Mouse (Mus musculus): ENCODE results near the gene Slc44a3. TPM values are rescaled to one million over a fixed set of nuclear protein-coding genes. Genes with fewer than 3 reads are reported as not detected.

The Slc44a3 gene
- polyA plus RNA-seq, 1 experiment from 2014 or later, result 2.4 TPM

DNA sequence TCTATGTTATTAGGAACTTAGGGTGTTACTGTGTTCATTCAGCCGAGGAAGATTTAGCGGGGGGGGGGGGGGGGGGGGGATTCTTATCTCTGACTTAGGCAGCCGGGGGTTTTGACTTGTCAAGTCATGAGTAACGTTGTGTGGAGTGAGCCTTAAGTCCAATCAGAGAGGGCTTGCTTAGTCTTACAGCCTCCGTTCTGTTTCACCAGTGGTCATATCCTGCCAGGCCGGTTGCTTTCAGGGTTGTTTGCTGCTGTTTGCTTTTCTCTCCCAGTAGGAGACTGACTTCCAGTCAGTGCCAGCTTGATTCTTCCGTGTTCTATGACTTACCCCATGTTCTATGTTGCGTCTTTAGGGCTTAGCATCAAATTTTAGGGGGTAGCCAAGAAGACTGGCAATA, 85.8 kb downstream of the Slc44a3 start:
- 71% methylated on average over 8 of the region's 8 CpGs for WGBS
- H3K27me3 ChIP-seq, result no peaks in the 10 kb centered on the region

DNA sequence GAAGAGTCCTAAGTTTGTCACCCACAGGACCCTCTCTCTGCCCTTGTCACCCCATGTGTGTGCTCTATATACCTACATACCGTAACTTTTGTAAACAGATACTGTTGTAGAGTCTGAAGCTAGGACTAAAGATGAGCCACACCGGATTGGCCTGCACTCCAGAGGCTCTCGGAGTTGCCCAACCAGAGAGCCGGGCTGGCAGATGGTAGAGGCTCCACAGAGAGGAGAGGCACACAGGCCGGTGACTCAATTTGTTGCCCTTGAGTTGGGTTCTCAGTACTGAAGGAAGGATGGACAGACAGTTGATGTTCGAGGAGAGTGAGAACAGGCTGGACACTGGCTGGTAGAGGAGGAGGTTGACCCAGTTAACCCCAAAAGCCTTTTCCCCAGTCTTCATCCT, 87.8 kb downstream of the Slc44a3 start:
- no peak overlapping the region for H3K4me2 ChIP-seq
- no peak overlapping the region for H3K4me3 ChIP-seq
- H3K36me3 ChIP-seq, result peaks cover 30% of the 10 kb centered on the region
- no peaks in the 10 kb centered on the region for H3K27me3 ChIP-seq
- 90% methylated on average over 6 of the region's 6 CpGs for WGBS
- H3K4me1 ChIP-seq, result peaks cover 38% of the 10 kb centered on the region
- ATAC-seq (ENCODE audit: insufficient number of reproducible peaks, low FRiP score, low TSS enrichment, low read depth), result no peak
- H3K9me3 ChIP-seq, result no peaks in the 10 kb centered on the region
- no peak overlapping the region for H3K27ac ChIP-seq
- H3K9ac ChIP-seq, result no peak overlapping the region

More for the DNA sequence above, 85.8 kb downstream of the Slc44a3 start:
- Histone ChIP-seq H3K9me3 (no peaks in the 10 kb centered on the region), H3K4me1 (peaks cover 23% of the 10 kb centered on the region), H3K4me2 (no peak overlapping the region), H3K36me3 (peaks cover 42% of the 10 kb centered on the region), H3K9ac (no peak overlapping the region), H3K4me3 (no peak overlapping the region), H3K27ac (no peak overlapping the region)
- no peak for ATAC-seq (ENCODE audit: insufficient number of reproducible peaks, low FRiP score, low TSS enrichment, low read depth)

DNA sequence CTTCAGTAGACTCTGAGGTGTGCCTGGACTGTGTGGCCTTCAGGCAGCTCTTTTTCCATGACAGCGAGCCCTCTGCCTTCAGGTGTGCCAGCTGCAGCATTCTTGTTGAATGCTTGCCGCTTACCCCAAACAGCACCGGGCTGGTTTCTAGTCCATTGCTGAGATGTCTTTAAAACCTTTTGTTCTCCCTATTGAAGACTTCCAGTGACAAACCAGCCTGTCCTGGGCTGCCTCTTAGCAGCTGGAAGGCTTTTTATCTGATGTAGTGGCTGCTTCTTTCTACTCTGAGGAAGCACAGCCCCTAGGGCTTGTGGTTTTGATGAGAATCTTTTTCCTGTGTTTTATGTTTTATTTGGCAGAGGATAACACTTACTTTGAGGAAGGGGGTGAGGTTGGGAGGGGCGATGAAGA, 88.3 kb downstream of the Slc44a3 start:
- Histone ChIP-seq H3K4me2 (no peak overlapping the region), H3K4me1 (peaks cover 42% of the 10 kb centered on the region), H3K36me3 (peaks cover 30% of the 10 kb centered on the region), H3K4me3 (no peak overlapping the region), H3K9ac (no peak overlapping the region), H3K27ac (no peak overlapping the region), H3K9me3 (no peaks in the 10 kb centered on the region), H3K27me3 (no peaks in the 10 kb centered on the region)
- no peak for ATAC-seq (ENCODE audit: insufficient number of reproducible peaks, low FRiP score, low TSS enrichment, low read depth)
- 75% methylated on average over 4 of the region's 4 CpGs for WGBS

DNA sequence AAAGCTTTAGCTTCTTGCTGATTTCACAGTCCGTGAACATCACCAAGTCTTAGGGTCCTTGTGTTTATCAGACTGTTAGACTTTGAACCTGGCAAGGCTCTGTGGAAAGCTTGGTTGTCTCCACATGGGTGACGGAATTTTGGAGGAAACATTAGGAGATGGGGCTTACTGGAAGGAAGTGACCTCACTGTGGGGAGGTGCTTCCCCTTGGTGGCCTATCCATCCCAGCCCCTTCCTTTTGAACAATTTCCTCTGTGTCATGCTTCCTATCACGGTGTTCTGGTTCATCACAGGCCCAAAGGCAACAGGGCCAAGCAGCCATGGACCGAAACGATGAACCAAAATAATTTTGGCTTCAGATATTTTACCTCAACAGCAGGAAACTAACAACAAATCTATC, 89.9 kb downstream of the Slc44a3 start:
- H3K27ac ChIP-seq, result no peak overlapping the region
- H3K4me2 ChIP-seq, result no peak overlapping the region
- 85% methylated on average over 5 of the region's 5 CpGs for WGBS
- no peak overlapping the region for H3K9ac ChIP-seq
- H3K27me3 ChIP-seq, result no peaks in the 10 kb centered on the region
- ATAC-seq (ENCODE audit: insufficient number of reproducible peaks, low FRiP score, low TSS enrichment, low read depth), result no peak
- H3K4me1 ChIP-seq, result peaks cover 46% of the 10 kb centered on the region
- H3K4me3 ChIP-seq, result no peak overlapping the region
- no peaks in the 10 kb centered on the region for H3K9me3 ChIP-seq
- H3K36me3 ChIP-seq, result peaks cover 31% of the 10 kb centered on the region

DNA sequence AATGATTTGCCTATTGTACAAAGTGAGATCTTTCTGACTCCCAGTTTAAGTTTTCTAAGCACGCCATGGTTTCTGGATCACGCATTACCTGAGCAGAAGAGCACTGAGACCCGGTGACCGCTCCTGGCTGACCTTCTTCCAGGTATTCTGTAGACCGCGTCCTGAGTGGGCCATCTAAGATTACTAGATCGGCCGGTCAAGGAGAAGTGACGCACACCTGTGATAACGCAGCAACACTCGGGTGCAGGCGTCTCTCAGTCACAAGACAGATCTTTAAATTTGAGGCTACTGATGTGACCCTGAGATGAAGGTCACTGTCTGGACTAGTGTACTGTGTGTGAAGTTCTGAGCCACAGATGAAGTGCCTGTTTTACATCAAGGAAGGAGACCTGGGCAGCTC, 90.7 kb downstream of the Slc44a3 start:
- WGBS, result 94% methylated on average over 12 of the region's 12 CpGs
- peaks cover 51% of the 10 kb centered on the region for H3K4me1 ChIP-seq
- ATAC-seq (ENCODE audit: insufficient number of reproducible peaks, low FRiP score, low TSS enrichment, low read depth), result no peak

DNA sequence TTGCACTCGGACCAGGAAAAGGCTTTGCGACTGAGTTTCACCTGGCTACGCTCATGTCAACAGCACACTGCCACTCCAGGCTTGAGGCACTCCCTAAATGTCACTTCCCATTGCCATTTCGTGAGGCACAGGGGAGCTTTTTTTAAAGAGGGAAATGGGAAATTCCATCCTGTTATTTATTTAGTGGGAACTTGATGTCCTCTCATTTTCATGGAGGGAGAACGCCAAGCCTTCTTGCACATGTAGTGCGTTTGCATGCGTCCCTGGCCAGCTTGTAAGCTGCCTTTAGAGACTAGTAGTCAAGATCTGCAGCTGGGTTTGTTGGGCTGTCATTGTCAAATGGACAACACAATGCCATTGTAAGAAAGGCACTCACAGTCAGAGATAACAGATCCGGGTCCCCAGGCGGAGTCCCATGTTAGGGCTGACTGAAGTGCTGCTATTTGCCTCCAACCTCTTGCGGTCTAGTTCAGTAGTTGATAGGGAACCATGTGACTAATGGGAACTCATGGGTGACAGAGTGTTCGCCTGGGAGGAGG, 92.5 kb downstream of the Slc44a3 start:
- Histone ChIP-seq H3K27ac (peak overlapping the region; percentile 43; the same call in 1 of the 2 replicates), H3K4me3 (no peak overlapping the region), H3K36me3 (peaks cover 24% of the 10 kb centered on the region), H3K9me3 (no peaks in the 10 kb centered on the region), H3K27me3 (no peaks in the 10 kb centered on the region), H3K4me2 (no peak overlapping the region), H3K4me1 (peaks cover 61% of the 10 kb centered on the region), H3K9ac (no peak overlapping the region)
- ATAC-seq (ENCODE audit: insufficient number of reproducible peaks, low FRiP score, low TSS enrichment, low read depth), result no peak
- 63% methylated on average over 11 of the region's 11 CpGs for WGBS

More for the DNA sequence above, 90.7 kb downstream of the Slc44a3 start:
- Histone ChIP-seq H3K4me2 (no peak overlapping the region), H3K27me3 (no peaks in the 10 kb centered on the region), H3K36me3 (peaks cover 31% of the 10 kb centered on the region), H3K4me3 (no peak overlapping the region), H3K9me3 (no peaks in the 10 kb centered on the region), H3K27ac (no peak overlapping the region), H3K9ac (no peak overlapping the region)

DNA sequence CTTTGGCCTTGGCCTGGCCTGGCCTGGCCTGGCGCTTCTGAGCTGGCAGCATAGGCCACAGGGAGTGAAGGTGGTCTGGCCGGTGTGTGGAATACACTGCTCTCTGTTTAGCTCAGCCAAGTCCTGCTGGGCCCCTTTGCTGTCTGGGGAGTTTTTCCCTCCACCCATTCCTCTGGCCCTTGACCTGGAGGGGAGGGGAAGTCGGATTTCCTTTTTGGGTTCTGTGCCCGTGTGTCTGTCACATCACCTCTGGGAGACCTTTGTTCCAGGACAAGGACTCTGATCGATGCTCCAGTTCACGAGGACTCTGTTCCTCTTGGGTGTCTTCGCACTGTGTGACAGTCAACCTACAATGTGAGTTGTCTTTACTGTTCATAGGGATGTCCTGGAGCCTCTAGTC, 94.2 kb downstream of the Slc44a3 start:
- no peak for ATAC-seq (ENCODE audit: insufficient number of reproducible peaks, low FRiP score, low TSS enrichment, low read depth)
- no peaks in the 10 kb centered on the region for H3K27me3 ChIP-seq
- H3K9me3 ChIP-seq, result no peaks in the 10 kb centered on the region
- H3K4me1 ChIP-seq, result peaks cover 71% of the 10 kb centered on the region
- WGBS, result 72% methylated on average over 7 of the region's 7 CpGs
- H3K4me2 ChIP-seq, result no peak overlapping the region
- no peak overlapping the region for H3K9ac ChIP-seq
- H3K36me3 ChIP-seq, result peaks cover 19% of the 10 kb centered on the region
- peak overlapping the region; percentile 34; the same call in 1 of the 2 replicates for H3K27ac ChIP-seq
- H3K4me3 ChIP-seq, result no peak overlapping the region

DNA sequence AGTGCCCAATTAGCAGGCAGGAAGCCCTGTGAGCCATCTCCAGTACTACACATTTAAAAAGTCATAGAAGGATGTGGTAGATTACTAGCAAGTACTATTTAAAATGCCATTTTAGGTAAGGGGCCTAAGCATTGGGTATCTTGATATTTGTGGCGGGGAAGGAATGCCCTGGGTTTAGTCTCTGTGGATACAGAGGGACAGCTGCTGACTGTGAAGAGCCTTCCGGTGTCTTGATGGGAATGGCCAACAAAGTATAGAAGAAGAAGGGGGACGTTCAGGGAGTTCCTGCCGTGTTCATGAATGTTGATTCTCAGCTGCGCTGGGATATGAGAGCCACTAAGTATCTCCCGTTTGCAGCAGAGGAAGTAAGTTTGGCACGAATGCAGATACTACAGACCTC, 95.1 kb downstream of the Slc44a3 start:
- WGBS, result 74% methylated on average over 7 of the region's 7 CpGs
- H3K36me3 ChIP-seq, result peaks cover 10% of the 10 kb centered on the region
- H3K4me2 ChIP-seq, result no peak overlapping the region
- H3K9me3 ChIP-seq, result no peaks in the 10 kb centered on the region
- peaks cover 78% of the 10 kb centered on the region for H3K4me1 ChIP-seq
- no peak overlapping the region for H3K4me3 ChIP-seq
- H3K27me3 ChIP-seq, result no peaks in the 10 kb centered on the region
- H3K27ac ChIP-seq, result peak overlapping the region; percentile 43; the same call in 1 of the 2 replicates
- ATAC-seq (ENCODE audit: insufficient number of reproducible peaks, low FRiP score, low TSS enrichment, low read depth), result no peak
- H3K9ac ChIP-seq, result no peak overlapping the region

DNA sequence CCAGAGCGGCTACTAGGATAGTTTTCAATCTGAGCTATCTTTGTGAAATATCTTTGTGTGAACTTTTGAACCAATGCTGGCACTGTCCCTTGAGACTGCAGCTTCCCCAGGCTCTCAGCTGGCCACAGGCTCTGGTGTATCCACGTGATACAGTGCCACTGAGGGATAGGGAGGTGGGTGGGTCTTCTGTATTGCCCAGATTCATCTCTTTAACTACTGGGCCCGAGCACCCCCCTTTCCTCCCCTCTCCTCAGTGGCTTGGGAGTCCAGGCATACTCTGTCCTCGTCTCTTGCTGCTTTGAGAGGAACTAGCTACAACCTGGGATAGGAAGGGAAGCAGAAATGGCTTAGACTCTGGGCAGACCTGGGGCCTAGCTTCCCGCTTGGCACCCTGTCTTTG, 96.9 kb downstream of the Slc44a3 start:
- WGBS, result 69% methylated on average over 5 of the region's 5 CpGs
- H3K4me1 ChIP-seq, result peaks cover 82% of the 10 kb centered on the region
- no peaks in the 10 kb centered on the region for H3K9me3 ChIP-seq
- no peak overlapping the region for H3K4me2 ChIP-seq
- H3K27me3 ChIP-seq, result no peaks in the 10 kb centered on the region
- ATAC-seq (ENCODE audit: insufficient number of reproducible peaks, low FRiP score, low TSS enrichment, low read depth), result no peak
- H3K36me3 ChIP-seq, result 0 out of 2 replicates have a peak, but pooled peaks cover 4% of the 10 kb centered on the region
- H3K4me3 ChIP-seq, result no peak overlapping the region
- H3K9ac ChIP-seq, result no peak overlapping the region
- H3K27ac ChIP-seq, result peak overlapping the region; percentile 90

DNA sequence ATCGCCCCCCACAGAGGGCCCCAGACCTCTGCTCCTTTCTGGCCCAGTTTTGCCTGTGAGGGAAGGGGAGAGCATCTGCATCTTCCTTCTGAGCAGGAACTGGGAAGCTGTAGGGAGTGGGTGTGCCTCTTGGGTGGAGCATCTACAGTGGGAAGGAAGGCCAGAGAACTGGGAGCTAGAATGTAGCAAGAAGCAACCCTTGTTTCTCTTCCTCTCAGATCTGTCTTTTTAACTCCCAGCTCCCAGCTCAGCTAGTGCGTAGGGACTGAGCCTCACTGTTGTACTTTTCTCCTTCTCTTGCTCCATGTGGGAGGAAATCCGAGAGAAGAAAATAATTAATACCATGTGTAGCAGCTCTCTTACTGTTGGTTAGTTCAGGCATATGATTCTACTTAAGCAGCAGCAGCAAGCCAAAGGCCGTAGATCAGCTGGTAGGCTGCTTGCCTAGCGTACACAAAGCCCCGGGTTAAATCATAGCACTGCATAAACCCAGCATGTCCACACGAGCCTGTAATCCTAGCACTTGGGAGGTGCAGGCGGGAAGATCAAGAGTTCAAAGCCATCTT, 98.2 kb downstream of the Slc44a3 start:
- 10% methylated on average over 8 of the region's 8 CpGs for WGBS
- Histone ChIP-seq H3K27ac (peak overlapping the region; percentile 90), H3K36me3 (0 out of 2 replicates have a peak, but pooled peaks cover 4% of the 10 kb centered on the region), H3K4me1 (peaks cover 81% of the 10 kb centered on the region), H3K9ac (no peak overlapping the region), H3K4me3 (0 out of 2 replicates have a peak overlapping the region, but pooled peaks have one; percentile 8), H3K27me3 (no peaks in the 10 kb centered on the region), H3K9me3 (no peaks in the 10 kb centered on the region), H3K4me2 (peak overlapping the region; percentile 41)
- ATAC-seq (ENCODE audit: insufficient number of reproducible peaks, low FRiP score, low TSS enrichment, low read depth), result peak; percentile 76

DNA sequence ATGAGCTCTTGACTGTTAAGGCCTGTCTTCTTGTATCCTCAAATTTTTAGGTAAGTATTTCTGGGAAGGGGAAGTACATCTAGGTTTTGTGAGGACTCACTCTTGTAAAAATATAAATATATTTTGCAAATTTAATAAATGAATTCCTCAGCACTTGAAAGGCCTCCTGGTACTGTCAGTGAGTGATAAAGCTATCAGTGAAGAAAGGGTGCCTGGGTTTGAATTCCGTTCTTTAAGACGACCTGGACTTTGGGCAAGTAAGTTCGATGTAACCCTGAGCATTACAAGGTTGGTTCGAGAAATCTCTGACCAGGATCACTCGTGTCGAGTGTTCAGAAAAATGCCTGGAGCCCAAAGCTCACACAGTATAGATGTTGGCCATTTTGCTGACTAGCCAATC, 98.8 kb downstream of the Slc44a3 start:
- H3K36me3 ChIP-seq, result 0 out of 2 replicates have a peak, but pooled peaks cover 4% of the 10 kb centered on the region
- no peaks in the 10 kb centered on the region for H3K9me3 ChIP-seq
- no peak overlapping the region for H3K9ac ChIP-seq

DNA sequence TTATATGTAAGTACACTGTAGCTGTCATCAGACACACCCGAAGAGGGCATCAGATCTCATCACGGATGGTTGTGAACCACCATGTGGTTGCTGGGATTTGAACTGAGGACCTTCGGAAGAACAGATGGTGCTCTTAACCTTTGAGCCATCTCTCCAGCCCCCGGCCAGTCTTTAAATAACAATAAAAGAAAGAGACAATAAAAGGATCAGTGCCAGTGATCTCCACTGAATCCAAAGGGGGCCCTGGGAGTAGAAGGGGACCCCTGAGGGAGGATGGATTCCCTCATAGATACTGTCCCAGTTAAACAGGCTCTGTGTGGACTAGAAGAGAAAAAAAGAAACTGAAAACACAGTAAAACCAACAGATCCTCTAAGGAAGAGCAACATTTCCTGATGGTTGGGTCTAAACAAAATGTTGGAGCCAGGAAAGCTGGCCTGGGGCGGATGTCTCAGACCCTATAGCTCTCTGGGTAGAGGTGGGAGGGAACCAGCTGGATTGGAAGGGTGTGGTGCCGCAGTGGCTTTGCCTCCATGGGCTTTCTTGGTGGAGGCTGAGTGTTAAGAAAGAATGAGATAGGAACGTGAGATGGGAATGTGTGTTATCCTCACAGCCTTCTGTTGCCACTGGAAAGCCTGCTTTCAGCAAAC, 101.8 kb downstream of the Slc44a3 start:
- Histone ChIP-seq H3K4me1 (peaks cover 66% of the 10 kb centered on the region), H3K9ac (no peak overlapping the region), H3K9me3 (no peaks in the 10 kb centered on the region), H3K27me3 (no peaks in the 10 kb centered on the region), H3K4me3 (no peak overlapping the region), H3K27ac (no peak overlapping the region), H3K4me2 (0 out of 2 replicates have a peak overlapping the region, but pooled peaks have one; percentile 12), H3K36me3 (no peaks in the 10 kb centered on the region)
- WGBS, result 50% methylated on average over 7 of the region's 7 CpGs
- no peak for ATAC-seq (ENCODE audit: insufficient number of reproducible peaks, low FRiP score, low TSS enrichment, low read depth)

More for the DNA sequence above, 98.8 kb downstream of the Slc44a3 start:
- Histone ChIP-seq H3K4me2 (peak overlapping the region; percentile 41), H3K27me3 (no peaks in the 10 kb centered on the region), H3K4me1 (peaks cover 80% of the 10 kb centered on the region), H3K4me3 (no peak overlapping the region), H3K27ac (peak overlapping the region; percentile 90)
- no peak for ATAC-seq (ENCODE audit: insufficient number of reproducible peaks, low FRiP score, low TSS enrichment, low read depth)
- 53% methylated on average over 6 of the region's 6 CpGs for WGBS

Data from limb, embryonic 15.5 days (tissue).